Mouse (Mus musculus): ENCODE measurements around the gene Cadm1. TPM values are rescaled to one million over a fixed set of nuclear protein-coding genes. Genes with fewer than 3 reads are reported as not detected.

Gene Cadm1
- polyA plus RNA-seq, 1 experiment: 70.3 TPM

DNA sequence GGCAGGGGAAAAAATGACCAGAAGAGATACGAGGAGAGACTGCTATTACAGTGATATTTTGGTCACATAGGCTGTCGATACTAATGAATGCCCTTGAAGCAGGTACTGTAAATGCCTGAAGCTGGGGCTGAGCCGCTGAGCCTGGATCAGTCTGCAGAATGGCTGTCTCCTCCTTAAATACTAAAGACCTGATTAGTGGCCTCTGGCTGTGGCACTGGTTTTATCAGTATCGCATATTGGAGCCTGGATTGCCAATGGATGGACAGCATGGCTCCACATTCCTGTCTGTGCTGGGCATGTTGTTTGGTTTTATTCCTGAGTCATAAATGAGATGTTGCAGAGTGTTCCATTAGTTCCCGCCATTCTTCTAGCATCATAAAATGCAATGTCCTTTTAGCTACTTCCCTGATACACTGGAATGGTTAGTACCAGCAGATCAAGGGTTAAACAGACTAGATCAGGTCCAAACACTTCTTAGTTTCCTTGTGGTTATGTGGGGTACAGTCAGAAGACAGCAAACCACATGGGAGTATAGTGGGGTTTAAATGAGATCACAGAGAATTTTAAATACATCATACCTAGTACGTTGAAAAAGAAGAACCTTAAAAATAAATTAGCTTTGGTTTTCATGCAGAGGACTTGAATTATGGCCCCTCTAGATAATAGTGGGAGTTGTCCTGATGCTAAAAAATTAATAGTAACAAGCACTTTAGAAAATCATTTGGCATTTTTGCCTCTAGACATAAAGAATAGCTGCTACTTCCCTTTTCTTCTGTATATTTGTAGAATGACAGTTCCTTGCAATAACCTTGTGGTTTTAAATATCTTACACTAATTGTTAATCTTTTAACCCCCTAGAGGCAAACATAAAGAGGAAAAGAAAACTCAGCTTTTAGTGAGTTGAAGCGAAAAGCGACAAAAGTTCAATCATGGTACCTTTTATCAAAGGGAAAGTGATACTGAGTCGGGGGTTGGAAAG, 247.3 kb downstream of the Cadm1 start:
- Histone ChIP-seq H3K4me1 (ENCODE audit: control insufficient read depth, insufficient read depth, low read length) (no peaks in the 10 kb centered on the region), H3K27ac (ENCODE audit: insufficient read depth, low read length) (no peak overlapping the region), H3K9me3 (replicated peaks; ENCODE audit: control insufficient read depth, insufficient read depth, low read length, poor library complexity, severe bottlenecking) (no peaks in the 10 kb centered on the region), H3K9ac (ENCODE audit: low read depth, poor library complexity, severe bottlenecking) (no peak overlapping the region), H3K4me3 (ENCODE audit: low read depth, low read length) (no peak overlapping the region), H3K27me3 (ENCODE audit: control insufficient read depth, insufficient read depth, low read length, poor library complexity, severe bottlenecking) (no peaks in the 10 kb centered on the region), H3K36me3 (ENCODE audit: control insufficient read depth, insufficient read depth, low read length, poor library complexity, severe bottlenecking) (no peaks in the 10 kb centered on the region)
- TF ChIP-seq CTCF (IDR thresholded peaks at IDR 0.05; ENCODE audit: low read depth, low read length) (no peak), POLR2A (IDR thresholded peaks at IDR 0.05; ENCODE audit: insufficient read depth, low read length) (no peak), EP300 (IDR thresholded peaks at IDR 0.05; ENCODE audit: insufficient read depth, low read depth, low read length) (no peak)

DNA sequence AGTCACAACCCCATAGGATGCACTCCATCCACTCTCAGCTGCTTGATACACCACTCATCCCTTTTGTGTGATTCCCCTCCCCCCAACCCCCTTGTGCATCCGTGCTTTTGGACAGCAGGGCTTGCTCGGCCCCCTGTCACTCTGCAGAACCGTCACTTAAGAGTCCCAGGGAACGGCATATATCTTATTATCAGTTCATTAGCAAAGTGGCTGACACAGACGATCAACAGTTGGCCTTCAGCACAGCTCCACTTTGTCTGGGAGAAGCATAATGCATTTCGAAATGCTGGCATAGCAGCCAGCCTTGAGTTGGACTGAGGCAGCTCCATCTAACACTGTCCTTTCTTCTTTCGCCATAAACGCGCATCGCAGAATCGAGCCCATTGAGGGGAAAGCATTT, 248.5 kb downstream of the Cadm1 start:
- Histone ChIP-seq H3K9me3 (replicated peaks; ENCODE audit: control insufficient read depth, insufficient read depth, low read length, poor library complexity, severe bottlenecking) (no peaks in the 10 kb centered on the region), H3K4me3 (ENCODE audit: low read depth, low read length) (no peak overlapping the region), H3K36me3 (ENCODE audit: control insufficient read depth, insufficient read depth, low read length, poor library complexity, severe bottlenecking) (no peaks in the 10 kb centered on the region), H3K4me1 (ENCODE audit: control insufficient read depth, insufficient read depth, low read length) (no peaks in the 10 kb centered on the region), H3K9ac (ENCODE audit: low read depth, poor library complexity, severe bottlenecking) (no peak overlapping the region), H3K27ac (ENCODE audit: insufficient read depth, low read length) (no peak overlapping the region), H3K27me3 (ENCODE audit: control insufficient read depth, insufficient read depth, low read length, poor library complexity, severe bottlenecking) (no peaks in the 10 kb centered on the region)
- no peak for TF ChIP-seq CTCF (IDR thresholded peaks at IDR 0.05; ENCODE audit: low read depth, low read length)
- no peak for TF ChIP-seq POLR2A (IDR thresholded peaks at IDR 0.05; ENCODE audit: insufficient read depth, low read length)
- no peak for TF ChIP-seq EP300 (IDR thresholded peaks at IDR 0.05; ENCODE audit: insufficient read depth, low read depth, low read length)

DNA sequence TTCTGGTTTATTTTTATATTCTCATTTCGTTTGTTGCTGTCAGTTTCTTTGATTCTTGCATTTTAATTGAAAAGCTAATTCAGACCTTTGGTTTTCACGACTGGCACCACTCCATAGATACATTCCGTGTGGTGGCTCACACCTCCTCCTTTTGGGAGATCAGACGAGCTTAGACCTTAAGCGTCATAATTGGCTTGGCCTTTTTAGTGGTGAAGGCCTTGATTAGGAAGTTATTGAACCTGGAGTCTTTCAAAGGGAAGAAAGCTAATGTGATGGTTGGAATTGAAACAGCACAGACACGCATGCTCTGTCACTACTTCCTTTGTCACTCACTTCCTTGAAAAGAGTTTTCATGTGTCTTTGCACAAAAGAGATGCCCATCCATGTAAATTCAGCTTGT, 249.3 kb downstream of the Cadm1 start:
- no peaks in the 10 kb centered on the region for H3K27me3 ChIP-seq (ENCODE audit: control insufficient read depth, insufficient read depth, low read length, poor library complexity, severe bottlenecking)
- H3K27ac ChIP-seq (ENCODE audit: insufficient read depth, low read length): no peak overlapping the region
- TF ChIP-seq POLR2A (IDR thresholded peaks at IDR 0.05; ENCODE audit: insufficient read depth, low read length): no peak
- TF ChIP-seq CTCF (IDR thresholded peaks at IDR 0.05; ENCODE audit: low read depth, low read length): no peak
- no peak for TF ChIP-seq EP300 (IDR thresholded peaks at IDR 0.05; ENCODE audit: insufficient read depth, low read depth, low read length)
- no peaks in the 10 kb centered on the region for H3K9me3 ChIP-seq (replicated peaks; ENCODE audit: control insufficient read depth, insufficient read depth, low read length, poor library complexity, severe bottlenecking)
- no peak overlapping the region for H3K4me3 ChIP-seq (ENCODE audit: low read depth, low read length)
- no peaks in the 10 kb centered on the region for H3K4me1 ChIP-seq (ENCODE audit: control insufficient read depth, insufficient read depth, low read length)
- H3K36me3 ChIP-seq (ENCODE audit: control insufficient read depth, insufficient read depth, low read length, poor library complexity, severe bottlenecking): no peaks in the 10 kb centered on the region
- no peak overlapping the region for H3K9ac ChIP-seq (ENCODE audit: low read depth, poor library complexity, severe bottlenecking)

DNA sequence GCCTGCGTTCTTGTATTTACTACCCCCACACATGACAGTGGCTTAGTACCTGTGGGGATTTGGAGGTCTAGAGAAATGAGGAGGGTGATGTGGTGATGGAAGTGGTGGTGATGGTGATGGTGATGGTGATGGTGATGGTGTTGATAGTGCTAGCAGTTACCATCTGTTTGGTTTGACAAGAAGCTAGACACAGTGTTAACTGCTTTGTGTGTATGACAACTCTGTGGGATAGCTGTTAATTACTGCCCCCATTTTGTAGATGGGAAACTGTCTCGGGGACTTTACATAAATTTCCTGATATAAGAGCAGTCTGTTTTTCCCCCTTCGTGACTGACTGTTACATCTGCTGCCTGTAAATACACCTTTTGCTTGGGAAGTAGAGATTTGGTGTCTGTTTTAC, 256.7 kb downstream of the Cadm1 start:
- H3K27me3 ChIP-seq (ENCODE audit: control insufficient read depth, insufficient read depth, low read length, poor library complexity, severe bottlenecking): no peaks in the 10 kb centered on the region
- TF ChIP-seq EP300 (IDR thresholded peaks at IDR 0.05; ENCODE audit: insufficient read depth, low read depth, low read length) (no peak), CTCF (IDR thresholded peaks at IDR 0.05; ENCODE audit: low read depth, low read length) (no peak), POLR2A (IDR thresholded peaks at IDR 0.05; ENCODE audit: insufficient read depth, low read length) (no peak)
- H3K27ac ChIP-seq (ENCODE audit: insufficient read depth, low read length): no peak overlapping the region
- peaks cover 1% of the 10 kb centered on the region for H3K4me1 ChIP-seq (ENCODE audit: control insufficient read depth, insufficient read depth, low read length)
- no peaks in the 10 kb centered on the region for H3K9me3 ChIP-seq (replicated peaks; ENCODE audit: control insufficient read depth, insufficient read depth, low read length, poor library complexity, severe bottlenecking)
- H3K9ac ChIP-seq (ENCODE audit: low read depth, poor library complexity, severe bottlenecking): no peak overlapping the region
- H3K4me3 ChIP-seq (ENCODE audit: low read depth, low read length): no peak overlapping the region
- H3K36me3 ChIP-seq (ENCODE audit: control insufficient read depth, insufficient read depth, low read length, poor library complexity, severe bottlenecking): peaks cover 6% of the 10 kb centered on the region; the same call in 1 of the 2 replicates

DNA sequence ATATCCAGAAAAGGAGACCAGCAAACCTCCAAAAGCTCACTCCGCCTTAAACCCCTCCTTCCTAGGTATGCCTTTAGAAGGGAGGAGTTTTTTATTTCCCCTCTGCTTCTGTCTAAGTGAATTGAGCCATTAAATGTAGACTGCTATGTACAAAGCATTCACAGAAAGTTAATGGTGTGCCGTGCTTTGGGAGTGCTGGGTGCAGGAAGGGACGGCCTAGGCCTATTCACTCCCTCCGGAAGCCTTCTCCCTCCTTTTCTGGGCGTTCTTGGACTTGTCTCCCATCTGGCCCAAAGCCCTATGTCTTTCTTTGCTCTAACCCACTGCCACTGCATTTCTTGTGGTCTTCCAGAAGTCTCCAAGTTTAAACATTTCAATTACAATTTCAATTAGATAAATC, 268.5 kb downstream of the Cadm1 start:
- no peaks in the 10 kb centered on the region for H3K9me3 ChIP-seq (replicated peaks; ENCODE audit: control insufficient read depth, insufficient read depth, low read length, poor library complexity, severe bottlenecking)
- peaks cover 5% of the 10 kb centered on the region; the same call in 1 of the 2 replicates for H3K36me3 ChIP-seq (ENCODE audit: control insufficient read depth, insufficient read depth, low read length, poor library complexity, severe bottlenecking)
- no peak overlapping the region for H3K4me3 ChIP-seq (ENCODE audit: low read depth, low read length)
- no peak overlapping the region for H3K27ac ChIP-seq (ENCODE audit: insufficient read depth, low read length)
- no peaks in the 10 kb centered on the region for H3K4me1 ChIP-seq (ENCODE audit: control insufficient read depth, insufficient read depth, low read length)
- no peaks in the 10 kb centered on the region for H3K27me3 ChIP-seq (ENCODE audit: control insufficient read depth, insufficient read depth, low read length, poor library complexity, severe bottlenecking)
- no peak overlapping the region for H3K9ac ChIP-seq (ENCODE audit: low read depth, poor library complexity, severe bottlenecking)
- TF ChIP-seq EP300 (IDR thresholded peaks at IDR 0.05; ENCODE audit: insufficient read depth, low read depth, low read length) (no peak), CTCF (IDR thresholded peaks at IDR 0.05; ENCODE audit: low read depth, low read length) (no peak), POLR2A (IDR thresholded peaks at IDR 0.05; ENCODE audit: insufficient read depth, low read length) (no peak)

DNA sequence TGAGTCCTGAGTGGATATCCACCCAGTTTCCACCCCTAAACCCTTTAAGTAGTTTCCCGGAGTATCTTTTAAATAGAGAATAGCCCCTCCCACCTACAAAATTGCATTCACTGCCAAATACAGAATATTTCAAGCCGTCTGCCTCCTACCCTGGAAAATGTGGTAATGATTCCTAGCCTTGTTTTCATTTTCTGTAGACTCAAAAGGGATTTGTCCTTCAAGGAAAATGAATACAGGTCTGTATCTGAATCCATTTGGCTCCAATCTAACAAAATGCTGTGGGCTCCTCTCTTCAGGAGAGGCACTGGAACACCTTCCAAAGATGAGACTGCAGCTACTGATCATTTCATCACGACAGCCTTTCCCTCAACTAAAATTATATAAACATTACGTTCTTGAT, 271.3 kb downstream of the Cadm1 start:
- Histone ChIP-seq H3K9ac (ENCODE audit: low read depth, poor library complexity, severe bottlenecking) (no peak overlapping the region), H3K9me3 (replicated peaks; ENCODE audit: control insufficient read depth, insufficient read depth, low read length, poor library complexity, severe bottlenecking) (no peaks in the 10 kb centered on the region), H3K27ac (ENCODE audit: insufficient read depth, low read length) (no peak overlapping the region), H3K4me1 (ENCODE audit: control insufficient read depth, insufficient read depth, low read length) (no peaks in the 10 kb centered on the region), H3K4me3 (ENCODE audit: low read depth, low read length) (no peak overlapping the region), H3K27me3 (ENCODE audit: control insufficient read depth, insufficient read depth, low read length, poor library complexity, severe bottlenecking) (no peaks in the 10 kb centered on the region), H3K36me3 (ENCODE audit: control insufficient read depth, insufficient read depth, low read length, poor library complexity, severe bottlenecking) (peaks cover 5% of the 10 kb centered on the region; the same call in 1 of the 2 replicates)
- TF ChIP-seq EP300 (IDR thresholded peaks at IDR 0.05; ENCODE audit: insufficient read depth, low read depth, low read length) (no peak), CTCF (IDR thresholded peaks at IDR 0.05; ENCODE audit: low read depth, low read length) (no peak), POLR2A (IDR thresholded peaks at IDR 0.05; ENCODE audit: insufficient read depth, low read length) (no peak)

Measured in ES-Bruce4 (cell line).